Mouse (Mus musculus): Measurements from ENCODE around the gene Insc. TPM values are rescaled to one million over a fixed set of nuclear protein-coding genes. Genes with fewer than 3 reads are reported as not detected.

Gene Insc
- polyA plus RNA-seq, 1 experiment from 2014 or later: 10.8 TPM

DNA sequence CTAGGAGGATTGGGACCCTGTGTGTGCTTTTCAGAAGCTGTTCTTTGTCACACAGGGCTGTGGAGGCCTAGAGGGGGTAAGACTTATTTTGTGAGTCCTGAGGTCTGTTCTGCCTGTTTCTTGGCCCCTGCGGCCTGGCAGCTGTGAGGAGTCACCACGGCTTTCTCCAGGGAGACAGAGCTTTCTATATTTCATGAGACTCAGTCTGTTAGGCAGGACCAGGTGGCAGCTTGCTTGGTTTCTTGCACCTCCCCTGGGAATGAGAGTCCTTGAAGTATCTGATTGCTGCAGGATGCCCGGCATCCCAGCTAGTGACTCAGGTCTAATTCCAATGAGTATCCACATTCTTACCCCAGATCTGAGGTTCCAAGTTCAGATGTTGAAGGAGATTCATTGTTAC lies 21.8 kb downstream of the Insc start:
- 69% methylated on average over 3 of the region's 3 CpGs for WGBS (ENCODE audit: insufficient replicate concordance)
- H3K27me3 ChIP-seq: no peaks in the 10 kb centered on the region
- no peaks in the 10 kb centered on the region for H3K9me3 ChIP-seq (replicated peaks)
- H3K9ac ChIP-seq: no peak overlapping the region
- DNase-seq (no peak), ATAC-seq (ENCODE audit: low read depth) (no peak)
- H3K27ac ChIP-seq: no peak overlapping the region
- no peak overlapping the region for H3K4me2 ChIP-seq
- H3K36me3 ChIP-seq: no peaks in the 10 kb centered on the region
- H3K4me3 ChIP-seq (replicated peaks): no peak overlapping the region
- H3K4me1 ChIP-seq (replicated peaks): no peaks in the 10 kb centered on the region

GRCm38 (mm10) chr7:114766523-114766922 lies 23.0 kb downstream of the Insc start:
- DNase-seq (no peak), ATAC-seq (ENCODE audit: low read depth) (no peak)
- Histone ChIP-seq H3K4me3 (replicated peaks) (no peak overlapping the region), H3K9me3 (replicated peaks) (no peaks in the 10 kb centered on the region), H3K4me1 (replicated peaks) (no peaks in the 10 kb centered on the region), H3K27me3 (no peaks in the 10 kb centered on the region), H3K9ac (no peak overlapping the region), H3K27ac (no peak overlapping the region), H3K36me3 (no peaks in the 10 kb centered on the region), H3K4me2 (no peak overlapping the region)
- 61% methylated on average over 3 of the region's 3 CpGs for WGBS (ENCODE audit: insufficient replicate concordance)

GRCm38 (mm10) chr7:114768516-114768915 lies 25.0 kb downstream of the Insc start:
- Histone ChIP-seq H3K4me2 (peak overlapping the region; percentile 19; the same call in 1 of the 2 replicates), H3K9ac (no peak overlapping the region), H3K27me3 (no peaks in the 10 kb centered on the region), H3K9me3 (replicated peaks) (no peaks in the 10 kb centered on the region), H3K27ac (peak overlapping the region; percentile 58; the same call in 1 of the 2 replicates), H3K4me3 (replicated peaks) (peak overlapping the region; percentile 10; the same call in 1 of the 2 replicates), H3K36me3 (no peaks in the 10 kb centered on the region), H3K4me1 (replicated peaks) (no peaks in the 10 kb centered on the region)
- DNase-seq (no peak), ATAC-seq (ENCODE audit: low read depth) (no peak)
- WGBS (ENCODE audit: insufficient replicate concordance): 63% methylated on average over 5 of the region's 5 CpGs

- Histone ChIP-seq H3K36me3 (no peaks in the 10 kb centered on the region), H3K27ac (peak overlapping the region; percentile 58; the same call in 1 of the 2 replicates), H3K9ac (no peak overlapping the region), H3K27me3 (no peaks in the 10 kb centered on the region), H3K9me3 (replicated peaks) (no peaks in the 10 kb centered on the region), H3K4me3 (replicated peaks) (peak overlapping the region; percentile 10; the same call in 1 of the 2 replicates), H3K4me1 (replicated peaks) (no peaks in the 10 kb centered on the region), H3K4me2 (peak overlapping the region; percentile 19; the same call in 1 of the 2 replicates)
- no peak for ATAC-seq (ENCODE audit: low read depth)
- DNase-seq: no peak
- 73% methylated on average over 4 of the region's 4 CpGs for WGBS (ENCODE audit: insufficient replicate concordance)
These were observed 25.5 kb downstream of the Insc start for GRCm38 (mm10) chr7:114769041-114769440.

DNA sequence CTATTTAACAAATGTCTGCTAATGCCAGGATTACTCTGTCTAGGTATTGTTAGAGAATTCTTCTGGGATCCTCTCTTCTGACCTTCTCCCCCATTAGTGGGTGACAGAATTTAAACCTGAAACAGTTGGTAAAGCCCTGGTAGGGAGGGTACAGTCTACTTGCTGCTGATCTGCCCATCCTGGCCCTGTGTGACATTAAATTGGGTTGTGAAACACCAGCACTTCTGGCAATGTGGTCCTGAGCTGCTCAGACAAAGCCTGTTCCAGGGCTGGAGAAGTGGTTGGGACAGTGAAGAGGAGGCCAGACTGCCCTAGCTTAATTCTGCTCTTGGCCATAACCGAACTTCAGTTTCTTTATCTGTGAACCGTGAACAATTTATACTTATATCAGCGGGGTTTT lies 27.1 kb downstream of the Insc start:
- Histone ChIP-seq H3K36me3 (no peaks in the 10 kb centered on the region), H3K9me3 (replicated peaks) (no peaks in the 10 kb centered on the region), H3K27me3 (no peaks in the 10 kb centered on the region), H3K4me2 (no peak overlapping the region), H3K27ac (no peak overlapping the region; the same call in 1 of the 2 replicates), H3K4me1 (replicated peaks) (no peaks in the 10 kb centered on the region), H3K9ac (no peak overlapping the region), H3K4me3 (replicated peaks) (no peak overlapping the region)
- WGBS (ENCODE audit: insufficient replicate concordance): 80% methylated on average over 3 of the region's 3 CpGs
- DNase-seq (no peak), ATAC-seq (ENCODE audit: low read depth) (no peak)

DNA sequence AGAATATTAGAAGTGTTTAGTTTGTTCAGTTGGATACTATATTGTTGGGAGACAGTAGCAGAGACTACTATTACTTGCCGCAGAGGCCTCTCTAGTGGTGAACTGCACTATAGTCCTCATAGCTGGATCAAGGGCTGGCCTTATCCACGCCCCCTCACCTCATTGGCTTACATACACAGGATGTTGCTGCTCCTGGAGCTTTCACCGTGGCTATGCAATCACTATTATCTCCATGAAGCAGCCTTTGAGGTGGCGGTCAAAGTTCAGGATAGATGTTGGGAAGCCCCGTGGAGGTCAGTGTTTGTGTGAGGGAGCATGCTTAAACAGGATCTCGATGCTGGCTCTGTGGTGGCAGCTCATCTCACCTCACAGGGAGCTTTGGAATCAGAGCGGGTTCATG lies 28.3 kb downstream of the Insc start:
- Histone ChIP-seq H3K9me3 (replicated peaks) (no peaks in the 10 kb centered on the region), H3K36me3 (no peaks in the 10 kb centered on the region), H3K4me1 (replicated peaks) (no peaks in the 10 kb centered on the region), H3K27ac (peak overlapping the region; percentile 78), H3K4me2 (no peak overlapping the region), H3K9ac (no peak overlapping the region), H3K27me3 (no peaks in the 10 kb centered on the region), H3K4me3 (replicated peaks) (no peak overlapping the region)
- DNase-seq (peak; percentile 3), ATAC-seq (ENCODE audit: low read depth) (peak; percentile 86)
- WGBS (ENCODE audit: insufficient replicate concordance): 44% methylated on average over 7 of the region's 7 CpGs

- H3K4me1 ChIP-seq (replicated peaks): 0 out of 2 replicates have a peak, but pooled peaks cover 2% of the 10 kb centered on the region
- no peak overlapping the region for H3K27ac ChIP-seq
- H3K4me3 ChIP-seq (replicated peaks): no peak overlapping the region
- H3K27me3 ChIP-seq: no peaks in the 10 kb centered on the region
- 45% methylated on average over 4 of the region's 4 CpGs for WGBS (ENCODE audit: insufficient replicate concordance)
- DNase-seq (no peak), ATAC-seq (ENCODE audit: low read depth) (no peak)
- H3K9me3 ChIP-seq (replicated peaks): no peaks in the 10 kb centered on the region
- H3K9ac ChIP-seq: no peak overlapping the region
- no peaks in the 10 kb centered on the region for H3K36me3 ChIP-seq
- no peak overlapping the region for H3K4me2 ChIP-seq
These were observed 30.3 kb downstream of the Insc start for GRCm38 (mm10) chr7:114773781-114774180.

GRCm38 (mm10) chr7:114775856-114776255 lies 32.4 kb downstream of the Insc start:
- 41% methylated on average over 2 of the region's 2 CpGs for WGBS (ENCODE audit: insufficient replicate concordance)
- 0 out of 2 replicates have a peak, but pooled peaks cover 3% of the 10 kb centered on the region for H3K4me1 ChIP-seq (replicated peaks)
- no peaks in the 10 kb centered on the region for H3K9me3 ChIP-seq (replicated peaks)
- H3K36me3 ChIP-seq: no peaks in the 10 kb centered on the region
- H3K4me3 ChIP-seq (replicated peaks): no peak overlapping the region
- ATAC-seq (ENCODE audit: low read depth) (no peak), DNase-seq (no peak)
- no peaks in the 10 kb centered on the region for H3K27me3 ChIP-seq
- no peak overlapping the region for H3K27ac ChIP-seq
- no peak overlapping the region for H3K4me2 ChIP-seq
- H3K9ac ChIP-seq: no peak overlapping the region

- H3K27me3 ChIP-seq: no peaks in the 10 kb centered on the region
- H3K27ac ChIP-seq: no peak overlapping the region
- 0 out of 2 replicates have a peak, but pooled peaks cover 3% of the 10 kb centered on the region for H3K4me1 ChIP-seq (replicated peaks)
- no peak overlapping the region for H3K4me2 ChIP-seq
- no peaks in the 10 kb centered on the region for H3K36me3 ChIP-seq
- H3K9me3 ChIP-seq (replicated peaks): no peaks in the 10 kb centered on the region
- DNase-seq (no peak), ATAC-seq (ENCODE audit: low read depth) (no peak)
- WGBS (ENCODE audit: insufficient replicate concordance): 62% methylated on average over 7 of the region's 7 CpGs
- no peak overlapping the region for H3K9ac ChIP-seq
- no peak overlapping the region for H3K4me3 ChIP-seq (replicated peaks)
These were observed 34.8 kb downstream of the Insc start for GRCm38 (mm10) chr7:114778156-114778770.

- no peaks in the 10 kb centered on the region for H3K36me3 ChIP-seq
- ATAC-seq (ENCODE audit: low read depth) (no peak), DNase-seq (no peak)
- no peaks in the 10 kb centered on the region for H3K27me3 ChIP-seq
- H3K27ac ChIP-seq: no peak overlapping the region
- 0 out of 2 replicates have a peak, but pooled peaks cover 3% of the 10 kb centered on the region for H3K4me1 ChIP-seq (replicated peaks)
- no peak overlapping the region for H3K9ac ChIP-seq
- WGBS (ENCODE audit: insufficient replicate concordance): 45% methylated on average over 8 of the region's 8 CpGs
- no peak overlapping the region for H3K4me2 ChIP-seq
- H3K9me3 ChIP-seq (replicated peaks): no peaks in the 10 kb centered on the region
- no peak overlapping the region for H3K4me3 ChIP-seq (replicated peaks)
These were observed 35.7 kb downstream of the Insc start for GRCm38 (mm10) chr7:114779056-114779660.

- Histone ChIP-seq H3K4me2 (no peak overlapping the region), H3K9ac (no peak overlapping the region), H3K4me1 (replicated peaks) (0 out of 2 replicates have a peak, but pooled peaks cover 3% of the 10 kb centered on the region), H3K9me3 (replicated peaks) (no peaks in the 10 kb centered on the region), H3K36me3 (no peaks in the 10 kb centered on the region), H3K27me3 (no peaks in the 10 kb centered on the region), H3K4me3 (replicated peaks) (no peak overlapping the region), H3K27ac (no peak overlapping the region)
- DNase-seq: no peak
- no peak for ATAC-seq (ENCODE audit: low read depth)
- 57% methylated on average over 3 of the region's 3 CpGs for WGBS (ENCODE audit: insufficient replicate concordance)
These were observed 39.8 kb downstream of the Insc start for GRCm38 (mm10) chr7:114783291-114783690.

GRCm38 (mm10) chr7:114791087-114791486 lies 47.6 kb downstream of the Insc start:
- DNase-seq (no peak), ATAC-seq (ENCODE audit: low read depth) (no peak)
- Histone ChIP-seq H3K4me1 (replicated peaks) (0 out of 2 replicates have a peak, but pooled peaks cover 3% of the 10 kb centered on the region), H3K27ac (no peak overlapping the region), H3K4me3 (replicated peaks) (no peak overlapping the region), H3K36me3 (no peaks in the 10 kb centered on the region), H3K9ac (no peak overlapping the region), H3K27me3 (no peaks in the 10 kb centered on the region), H3K9me3 (replicated peaks) (no peaks in the 10 kb centered on the region), H3K4me2 (no peak overlapping the region)
- 72% methylated on average over 10 of the region's 10 CpGs for WGBS (ENCODE audit: insufficient replicate concordance)
